Mouse (Mus musculus) 416B (cell line): ENCODE measurements around the gene Cadps.
A peak's percentile ranks its signal among the peaks of the same experiment; 100 is the strongest.

Experiments used
- DNase-seq: peaks from one replicate; pipeline ENCODE4 v3.0.0; 2011; ENCODE audit warnings: low read depth

Gene Cadps

GRCm38 (mm10) chr14:12504191-12504947, 318.5 kb downstream of the Cadps start:
- DNase-seq, result no peak

DNA sequence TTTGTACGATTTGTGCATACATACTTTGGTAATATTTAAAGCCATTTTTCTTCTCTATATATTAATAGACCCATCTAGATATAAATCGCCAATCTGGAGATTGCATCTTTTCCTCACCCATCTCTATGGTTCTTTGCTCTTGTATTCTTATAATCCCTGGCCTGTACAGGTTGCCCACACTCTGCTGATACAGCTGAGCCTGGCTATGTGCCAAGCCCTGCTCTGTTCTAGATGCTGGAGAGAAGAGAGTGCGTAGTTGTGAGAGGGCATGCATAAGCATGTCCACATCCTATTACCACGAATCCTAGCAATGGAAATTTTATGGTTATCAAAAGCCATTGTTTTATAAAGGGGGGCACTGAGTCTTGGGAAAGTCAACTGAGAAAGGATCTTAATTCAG, 360.7 kb downstream of the Cadps start:
- DNase-seq, result no peak

GRCm38 (mm10) chr14:12459700-12460099, 363.2 kb downstream of the Cadps start:
- no peak for DNase-seq

DNA sequence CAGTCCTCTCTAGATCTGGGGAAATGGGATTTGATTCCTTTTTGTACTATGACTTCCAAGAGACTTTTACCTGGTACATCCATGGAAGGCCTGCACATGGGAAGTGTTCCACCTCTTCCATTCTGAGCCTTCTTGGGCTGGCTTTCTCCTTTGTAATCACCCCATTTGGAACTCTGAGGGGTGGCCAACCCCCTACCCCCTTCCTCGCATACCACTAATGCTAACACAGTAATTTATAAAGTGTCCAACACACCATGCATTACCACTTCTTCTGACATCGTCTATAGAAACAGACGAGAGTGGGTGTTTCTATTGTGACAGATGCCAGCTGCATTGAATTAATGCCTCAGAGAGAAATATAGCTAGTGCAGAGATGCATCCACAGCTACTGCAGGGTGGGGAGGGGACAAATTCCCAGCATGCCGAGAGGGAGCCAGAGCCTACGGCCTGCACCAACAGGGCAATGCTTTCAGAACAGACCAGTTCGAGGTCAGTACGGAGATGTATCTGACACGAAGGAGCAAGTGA, 367.8 kb downstream of the Cadps start:
- no peak for DNase-seq

DNA sequence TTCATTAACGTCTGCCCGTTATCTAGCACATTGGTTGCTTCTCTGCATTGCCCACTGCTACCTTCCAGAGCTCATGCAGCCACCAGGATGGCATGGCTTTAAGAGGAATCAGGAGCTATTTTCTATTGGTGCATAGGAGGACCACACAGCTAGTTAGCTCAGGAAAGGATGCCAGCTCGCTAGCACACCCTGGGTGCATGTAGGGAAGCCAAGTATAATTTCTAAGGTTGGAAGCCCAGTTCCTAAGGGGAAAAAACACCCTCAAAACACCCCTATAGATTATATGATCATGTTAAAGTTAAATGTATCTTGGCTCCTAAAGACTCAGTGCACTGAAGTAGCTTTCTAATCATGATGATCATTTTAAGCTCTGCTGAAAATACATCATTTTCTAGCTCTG, 372.1 kb downstream of the Cadps start:
- no peak for DNase-seq

DNA sequence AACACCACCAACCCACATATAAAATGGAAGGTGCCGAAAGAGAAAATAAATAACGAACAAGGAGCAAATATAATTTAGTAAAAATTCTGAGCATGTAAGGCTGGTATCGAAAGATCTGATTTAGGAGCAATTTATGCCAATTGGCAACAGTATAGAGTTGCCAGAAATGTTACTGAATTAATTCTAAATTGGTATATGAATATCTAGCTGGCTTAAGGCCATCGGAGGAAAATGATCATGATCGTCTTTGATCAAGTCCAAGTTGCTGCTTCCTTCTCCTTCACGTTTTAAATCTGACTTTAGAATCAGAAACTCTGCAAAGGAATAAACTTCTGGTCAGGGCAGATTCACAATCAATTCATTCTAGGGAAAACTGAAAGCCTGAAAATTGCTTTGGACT, 374.0 kb downstream of the Cadps start:
- DNase-seq, result no peak

DNA sequence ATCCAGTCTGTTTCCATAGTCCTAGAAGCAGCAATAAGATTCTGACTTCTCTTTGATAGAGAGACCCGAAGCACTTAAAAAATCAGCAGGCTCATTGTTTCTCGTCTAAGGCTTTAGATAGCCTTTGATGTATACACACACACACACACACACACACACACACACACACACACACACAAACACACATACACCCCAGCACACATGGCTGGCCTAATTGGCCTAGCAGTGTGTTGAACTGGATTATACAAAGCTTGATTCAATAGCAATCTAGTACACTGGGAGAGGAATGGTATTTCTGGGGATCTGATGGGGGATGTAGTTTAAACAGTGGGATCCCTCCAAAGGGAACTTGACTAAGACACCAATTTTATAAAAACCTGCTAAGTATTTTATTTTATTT, 381.9 kb downstream of the Cadps start:
- DNase-seq, result no peak

DNA sequence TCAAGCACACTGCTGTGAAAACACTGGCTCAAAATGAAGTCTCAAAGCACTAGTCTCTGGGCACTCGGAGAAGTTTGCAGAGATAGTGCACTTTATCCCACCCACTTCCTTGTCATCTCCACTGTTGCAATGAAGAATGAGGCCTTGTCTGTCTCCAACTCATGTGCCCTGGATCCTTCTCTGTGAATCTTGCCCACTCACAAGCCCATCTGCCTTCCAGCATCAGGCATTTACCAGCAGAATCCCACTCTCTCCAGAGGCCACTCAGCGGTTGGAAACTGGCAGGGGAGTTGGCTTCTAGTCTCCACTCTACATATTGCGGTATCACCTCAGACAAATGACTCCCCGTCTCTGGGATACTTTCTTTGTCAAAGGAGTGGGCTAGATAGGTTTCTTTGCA, 384.9 kb downstream of the Cadps start:
- no peak for DNase-seq

DNA sequence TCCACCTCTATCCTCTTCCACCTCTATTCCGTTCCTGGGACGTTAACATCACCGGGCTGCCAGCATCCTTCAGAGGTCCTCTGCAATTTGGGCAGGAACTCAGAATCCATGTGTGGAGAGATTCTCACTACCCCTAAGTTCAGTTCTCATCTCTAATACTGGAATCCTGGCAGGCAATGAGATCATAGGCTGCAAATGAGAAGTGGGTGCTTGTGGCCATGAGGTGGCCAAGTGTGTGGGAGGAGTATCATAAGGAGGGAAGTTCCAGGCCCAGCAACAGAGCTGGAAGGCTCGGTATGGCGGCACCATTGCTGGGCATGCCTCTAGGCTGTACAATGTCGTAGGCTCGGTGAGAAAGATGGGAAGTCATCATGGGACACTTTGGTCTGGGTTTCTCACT, 385.5 kb downstream of the Cadps start:
- no peak for DNase-seq

- DNase-seq, result no peak
Measured at GRCm38 (mm10) chr14:12436903-12437368, 385.9 kb downstream of the Cadps start.

GRCm38 (mm10) chr14:12428021-12428654, 394.7 kb downstream of the Cadps start:
- DNase-seq, result no peak

- no peak for DNase-seq
Measured at GRCm38 (mm10) chr14:12425311-12425710, 397.6 kb downstream of the Cadps start.

DNA sequence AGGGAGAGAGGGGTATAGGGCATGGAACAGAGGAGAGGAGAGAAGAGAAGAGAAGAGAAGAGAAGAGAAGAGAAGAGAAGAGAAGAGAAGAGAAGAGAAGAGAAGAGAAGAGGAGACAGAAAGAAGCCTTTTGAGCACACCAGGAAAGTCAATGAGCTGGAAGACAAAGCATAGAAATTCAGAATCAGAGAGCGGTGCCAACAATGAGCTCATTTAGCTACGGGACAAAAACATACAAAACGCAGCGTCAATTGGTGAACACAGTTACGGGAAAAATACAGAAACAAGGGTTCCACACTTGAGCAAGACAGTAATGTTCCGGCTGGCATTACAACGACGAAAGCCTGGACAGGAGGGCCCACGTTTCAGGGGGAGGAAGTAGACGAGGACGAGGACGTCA, 412.6 kb downstream of the Cadps start:
- DNase-seq, result no peak

- DNase-seq, result no peak
Measured at GRCm38 (mm10) chr14:12409811-12410210, 413.1 kb downstream of the Cadps start.

GRCm38 (mm10) chr14:12406588-12406987, 416.3 kb downstream of the Cadps start:
- no peak for DNase-seq

GRCm38 (mm10) chr14:12405201-12405600, 417.7 kb downstream of the Cadps start:
- DNase-seq, result no peak

GRCm38 (mm10) chr14:12404724-12405123, 418.2 kb downstream of the Cadps start:
- DNase-seq, result no peak

DNA sequence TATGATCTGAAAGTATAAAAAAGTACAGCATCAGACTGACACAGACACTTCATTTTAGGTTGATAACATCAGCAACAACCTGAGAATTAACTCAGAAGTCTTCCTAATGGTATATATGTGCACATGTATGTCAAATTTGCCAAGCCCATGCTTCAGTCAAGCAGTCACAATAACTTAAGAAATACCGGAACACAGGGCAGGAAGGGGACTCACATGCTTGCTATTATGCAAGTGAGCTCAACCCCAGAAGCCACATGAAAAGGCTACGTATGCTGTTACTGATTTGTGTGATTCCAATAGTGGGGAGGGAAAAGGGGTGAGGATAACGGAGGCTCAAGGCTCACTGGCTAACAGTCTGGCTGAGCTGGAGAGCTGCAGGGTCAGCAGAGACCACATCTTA, 418.8 kb downstream of the Cadps start:
- DNase-seq, result peak; percentile 35

- DNase-seq, result no peak
Measured at GRCm38 (mm10) chr14:12400116-12400515, 422.8 kb downstream of the Cadps start.

GRCm38 (mm10) chr14:12397561-12397960, 425.3 kb downstream of the Cadps start:
- peak; percentile 14 for DNase-seq

GRCm38 (mm10) chr14:12394318-12394717, 428.6 kb downstream of the Cadps start:
- no peak for DNase-seq

- no peak for DNase-seq
Measured at GRCm38 (mm10) chr14:12393271-12393861, 429.5 kb downstream of the Cadps start.

GRCm38 (mm10) chr14:12391167-12391566, 431.7 kb downstream of the Cadps start:
- no peak for DNase-seq
